Mouse (Mus musculus) T-helper 1 cell (primary cell): Measurements from ENCODE around the gene Trim8.

ENCODE experiments used
- in situ Hi-C: fragments of 300-600 bp; cut with MboI, MseI; formaldehyde crosslinking; loops from one replicate; pipeline ENCODE4 v1.15.1; 2025; ENCODE audit warnings: high pct_unique_total_duplicates

Trim8 gene

DNA sequence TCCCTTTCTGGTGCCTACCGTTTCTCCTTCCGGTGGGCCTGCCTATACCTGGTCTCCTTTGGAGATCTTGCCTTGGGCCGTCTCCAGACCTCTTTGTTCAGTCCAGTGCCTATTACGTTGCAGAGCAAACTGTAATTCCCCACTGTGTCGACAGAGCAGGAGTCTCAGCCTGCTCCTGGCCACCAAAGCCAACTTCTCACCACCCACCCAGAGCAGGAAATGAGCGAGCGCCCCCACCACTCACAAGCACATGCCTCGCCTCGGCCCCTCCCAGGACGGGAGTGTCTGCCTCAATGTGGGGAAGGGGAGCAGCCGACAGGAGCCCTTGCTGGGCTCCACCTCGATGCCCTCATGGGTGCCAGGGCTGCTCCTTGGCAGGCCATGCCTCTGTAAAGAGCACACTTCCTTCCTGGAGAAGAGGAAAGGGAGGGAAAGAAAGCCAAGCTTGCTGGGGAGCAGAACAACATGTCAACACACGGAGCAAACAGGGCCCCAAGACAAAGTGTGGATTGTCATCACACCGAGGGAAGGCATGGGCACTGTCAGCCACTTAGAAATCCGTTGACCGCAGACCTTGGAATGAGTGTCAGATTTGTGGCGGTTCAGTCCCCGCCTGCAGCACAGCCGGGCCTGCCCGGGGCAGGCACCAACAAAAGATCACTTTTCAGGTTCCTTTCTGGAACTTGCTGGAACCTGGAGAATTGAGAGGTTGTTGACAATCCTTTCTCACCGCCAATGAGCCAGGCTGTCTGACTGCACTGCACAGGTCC is 22.0 kb upstream of the Trim8 start:
- in situ Hi-C loops, result no loop called here

DNA sequence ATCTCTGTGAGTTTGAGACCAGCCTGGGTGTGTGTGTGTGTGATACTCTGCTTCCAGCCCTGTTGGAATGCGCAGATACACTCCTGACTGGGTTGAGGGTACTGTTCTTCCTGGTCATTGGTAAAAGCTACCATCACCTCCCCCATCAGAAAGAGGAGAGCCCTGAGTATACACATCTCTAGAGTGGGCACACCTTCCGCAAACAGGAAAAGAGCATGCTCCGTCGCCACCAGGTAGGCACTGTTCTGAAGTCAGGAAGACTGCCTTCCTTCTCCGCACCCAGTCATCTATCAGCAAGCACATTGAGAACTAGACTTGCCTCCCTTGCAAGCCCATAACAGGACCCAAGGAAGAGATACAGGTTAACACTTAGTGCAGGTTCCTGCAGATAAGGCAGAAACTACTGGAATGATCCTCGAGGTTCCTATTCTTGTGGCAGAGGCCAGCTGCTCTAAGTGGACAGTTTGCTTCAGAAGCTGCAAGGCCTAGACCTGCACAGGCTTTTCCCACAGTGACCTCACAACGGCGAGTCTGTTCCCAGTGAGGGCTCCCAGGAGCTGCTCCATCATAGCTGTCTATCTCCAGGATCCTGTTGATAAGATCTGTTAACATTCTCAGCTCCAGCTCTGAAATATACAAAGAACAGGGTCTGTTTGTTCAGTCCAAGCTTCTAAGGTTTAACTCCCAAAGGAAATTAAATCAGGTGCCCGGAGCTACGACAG is 20.7 kb upstream of the Trim8 start:
- in situ Hi-C loops, result no loop called here

DNA sequence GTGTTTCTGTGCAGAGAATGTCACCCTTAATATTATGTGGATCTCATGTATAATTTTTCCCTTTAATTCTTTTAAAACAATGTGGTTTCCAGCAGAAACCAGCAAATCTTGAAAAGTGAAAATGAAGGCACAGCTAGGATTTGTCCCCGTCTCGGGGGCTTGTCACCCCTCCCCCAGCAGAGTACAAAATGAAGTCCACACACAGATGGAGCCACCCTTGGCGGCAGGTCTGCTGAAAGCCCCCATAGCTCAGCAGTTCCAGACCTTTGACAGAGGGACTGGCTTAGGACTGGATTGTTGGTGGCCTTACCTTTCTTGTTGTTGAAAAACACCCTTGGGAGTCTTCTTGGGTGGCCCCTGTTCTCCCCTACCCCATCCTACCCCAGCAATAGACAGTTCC is 20.1 kb upstream of the Trim8 start:
- in situ Hi-C loops, result no loop called here

DNA sequence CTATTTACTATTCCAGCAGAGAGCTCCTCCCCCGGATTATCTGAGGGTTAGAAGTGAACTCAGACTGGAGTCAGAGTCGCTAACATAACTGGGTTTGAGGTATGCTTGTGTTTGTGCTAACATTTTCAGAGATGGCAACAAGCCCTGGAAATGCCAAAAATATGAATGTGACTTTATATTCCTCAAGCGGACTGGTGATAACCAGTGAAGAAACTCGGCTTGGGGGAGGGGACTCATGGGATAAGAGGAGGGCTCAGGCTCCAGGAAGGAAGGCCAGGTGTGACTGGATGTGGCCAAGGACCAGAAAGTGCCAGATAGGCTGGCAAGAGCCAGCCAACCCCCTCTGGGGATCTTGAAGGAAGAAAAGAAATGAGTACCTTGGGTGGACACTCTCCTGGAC is 19.7 kb upstream of the Trim8 start:
- in situ Hi-C loops, result no loop called here

DNA sequence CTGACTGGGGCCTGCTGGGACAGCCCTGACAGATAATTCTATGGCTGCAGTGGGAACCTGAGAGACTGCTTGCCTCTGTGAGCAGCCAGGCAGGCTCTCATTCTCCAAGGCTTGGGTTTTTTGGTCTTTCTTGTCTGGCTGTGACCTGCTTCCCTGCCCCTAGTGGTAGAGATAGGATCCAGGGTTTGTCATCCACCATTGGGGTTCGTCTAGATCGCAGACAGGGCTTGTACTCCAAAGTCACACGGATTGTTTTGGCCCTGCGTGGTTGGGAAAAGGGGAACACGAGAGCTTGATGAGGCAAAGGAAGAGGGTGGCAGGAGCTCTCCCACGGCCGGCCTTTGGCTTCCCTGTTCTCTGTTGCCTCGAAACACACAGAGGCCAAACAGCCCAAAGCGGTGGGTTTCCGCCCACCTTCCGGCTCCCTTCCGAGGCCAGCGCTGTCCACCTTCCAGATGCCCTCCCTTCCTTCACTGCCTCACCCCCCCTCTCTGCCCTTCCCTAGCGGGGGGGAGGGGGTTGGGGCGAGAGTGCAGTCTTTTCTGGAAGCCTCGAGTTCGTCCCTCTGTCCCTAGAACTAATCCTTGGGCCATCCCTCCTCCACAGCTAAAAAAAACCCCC is 18.5 kb upstream of the Trim8 start:
- in situ Hi-C loops, result no loop called here

DNA sequence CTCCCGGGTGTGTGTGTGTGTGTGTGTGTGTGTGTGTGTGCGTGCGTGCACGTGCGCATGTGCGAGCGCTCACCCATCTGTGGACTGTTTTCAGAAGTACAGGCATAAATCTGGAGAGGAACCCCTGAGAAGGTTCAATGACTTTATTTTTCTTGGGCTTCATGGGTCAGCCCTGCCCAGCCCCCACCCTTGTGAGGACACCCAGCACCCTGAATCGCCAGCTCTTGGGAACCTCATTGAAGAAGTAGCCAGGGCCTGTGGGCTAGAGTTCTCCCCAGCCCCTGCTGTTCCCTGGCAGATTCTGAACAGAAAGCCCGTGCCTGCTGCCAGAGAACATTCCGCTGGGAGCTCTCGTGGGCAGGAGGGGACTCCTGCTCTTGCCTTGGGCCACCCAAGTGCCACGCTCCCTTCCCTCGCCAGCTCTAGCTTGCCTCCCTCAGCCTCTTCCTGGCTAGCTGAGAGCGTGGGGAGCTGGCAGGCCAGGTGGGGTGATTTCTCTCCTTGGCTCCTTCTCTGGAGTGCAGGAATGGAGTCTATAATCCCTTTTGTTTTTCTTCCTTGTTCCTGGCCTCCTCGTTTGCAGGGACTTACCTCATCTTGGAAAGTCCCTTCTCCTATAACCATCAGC is 17.7 kb upstream of the Trim8 start:
- in situ Hi-C loops, result no loop called here

DNA sequence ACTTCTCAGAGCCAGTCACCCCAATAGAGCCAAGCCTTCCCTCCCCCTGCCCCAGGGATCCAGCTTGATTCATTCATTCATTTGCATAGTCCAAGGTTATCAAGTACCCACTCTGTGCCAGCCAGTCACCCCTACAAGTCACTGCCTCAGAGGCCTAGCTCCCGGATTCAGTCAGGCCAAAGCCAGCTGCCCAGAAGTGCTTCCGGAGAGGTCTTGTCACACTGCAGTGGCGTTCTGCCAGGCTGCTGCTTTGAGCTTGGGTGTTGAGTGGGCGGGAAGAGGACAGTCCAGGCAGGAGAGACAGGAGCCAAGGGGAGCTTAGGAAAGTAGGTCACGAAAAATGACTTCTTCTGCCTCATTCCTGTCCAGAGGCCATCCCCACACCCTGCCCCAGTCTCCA is 17.0 kb upstream of the Trim8 start:
- in situ Hi-C loops, result no loop called here

DNA sequence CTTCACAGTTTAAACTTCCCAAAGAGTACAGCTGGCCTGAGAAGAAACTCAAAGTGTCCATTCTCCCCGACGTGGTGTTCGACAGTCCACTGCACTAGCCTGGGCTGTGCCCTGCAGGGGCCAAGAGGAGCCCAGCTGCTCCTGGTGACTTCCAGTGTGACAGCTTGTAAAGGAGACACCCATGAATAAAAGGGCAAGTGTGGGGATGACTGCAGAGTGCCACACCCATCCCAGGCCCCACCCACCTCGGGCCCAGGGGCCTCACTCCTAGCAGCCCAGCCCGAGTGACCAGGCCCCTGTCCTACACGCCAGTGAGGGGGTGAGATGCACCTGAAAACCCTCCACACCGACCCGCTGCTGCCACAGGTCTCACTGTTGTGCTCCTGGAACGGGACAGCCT is 15.7 kb upstream of the Trim8 start:
- in situ Hi-C loops, result no loop called here

DNA sequence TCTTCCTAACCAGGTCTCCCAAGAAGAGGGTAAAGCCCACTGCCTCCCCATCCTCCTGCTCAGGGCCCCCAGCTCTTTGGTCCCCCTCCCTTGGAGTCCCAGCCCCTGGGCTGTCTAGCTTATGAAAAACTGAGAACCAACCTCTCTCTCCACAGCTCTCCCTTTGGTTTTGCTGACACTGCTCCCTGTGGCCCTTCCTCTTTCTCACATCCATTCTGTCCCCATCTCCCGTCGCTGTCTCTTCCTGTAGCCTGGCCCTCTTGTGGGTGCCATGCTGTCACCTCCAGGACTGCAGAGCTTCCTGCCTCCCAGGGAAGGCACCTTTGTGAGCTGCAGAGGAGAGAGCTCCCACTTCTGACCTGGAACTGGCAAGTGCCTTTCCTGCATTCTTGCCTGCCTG is 14.8 kb upstream of the Trim8 start:
- in situ Hi-C loops, result no loop called here

DNA sequence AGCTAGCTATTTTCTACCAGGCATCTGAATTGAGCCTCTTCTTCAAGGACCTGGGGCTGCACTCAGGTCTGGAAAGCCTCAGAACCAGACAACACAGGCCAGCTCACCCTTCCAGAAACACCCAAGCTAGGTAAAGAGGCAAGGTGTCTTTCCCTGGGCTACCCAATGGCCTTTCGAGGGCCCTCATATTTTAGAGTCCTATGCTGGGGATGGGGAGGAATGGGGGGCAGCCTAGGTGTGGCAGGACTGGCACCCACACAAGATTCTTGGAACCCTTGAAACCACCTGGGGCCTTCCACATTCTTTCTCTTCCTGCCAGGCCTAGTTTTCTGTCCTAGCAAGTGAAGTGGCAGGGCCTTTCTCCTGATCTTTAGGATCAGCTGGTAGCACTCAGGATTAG is 12.1 kb upstream of the Trim8 start:
- in situ Hi-C loops, result no loop called here

DNA sequence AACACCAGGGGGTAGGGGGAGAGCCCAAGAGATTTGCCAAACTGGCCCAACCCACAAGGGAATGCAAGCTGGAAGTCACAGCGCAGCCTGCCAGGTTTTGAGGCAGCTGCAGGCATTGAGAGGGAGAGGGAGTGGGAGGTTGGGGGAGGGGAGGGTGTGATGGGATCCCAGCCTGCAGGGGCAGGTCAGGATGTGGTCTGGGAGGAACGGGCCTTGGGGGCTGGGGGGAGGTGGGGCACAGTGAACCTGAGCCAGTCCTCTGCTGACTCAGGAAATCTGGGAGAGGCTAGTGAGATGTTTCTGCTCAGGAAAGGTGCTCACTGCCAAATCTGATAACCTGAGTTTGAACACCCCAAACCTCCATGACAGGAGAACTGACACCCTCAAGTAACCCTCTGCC is 10.9 kb upstream of the Trim8 start:
- in situ Hi-C loops, result loop anchor here (10.0 kb wide), 1 partner anchor 64 kb away; no protein-coding TSS in a partner anchor

DNA sequence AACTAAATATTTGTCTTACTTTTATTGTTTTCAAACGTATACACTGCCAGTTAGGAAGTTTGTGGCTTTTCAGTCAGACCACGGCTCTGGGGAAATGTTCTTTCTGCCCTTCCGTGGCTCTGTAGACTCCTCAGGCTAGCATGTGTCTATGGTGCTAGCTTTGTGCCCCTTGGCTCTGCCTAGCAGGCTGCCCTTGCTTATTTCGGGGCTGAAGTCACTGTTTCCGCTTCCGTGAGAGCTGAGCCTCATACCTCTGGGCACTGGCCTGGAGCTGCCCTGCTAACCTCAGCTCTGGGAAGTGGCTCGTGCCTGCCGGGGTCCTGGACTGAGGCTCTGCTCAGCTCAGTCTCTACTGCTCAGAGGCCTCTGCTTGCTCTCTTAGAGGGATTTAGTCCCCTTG is 6.4 kb upstream of the Trim8 start:
- in situ Hi-C loops, result loop anchor here (10.0 kb wide), 1 partner anchor 60 kb away; no protein-coding TSS in a partner anchor

DNA sequence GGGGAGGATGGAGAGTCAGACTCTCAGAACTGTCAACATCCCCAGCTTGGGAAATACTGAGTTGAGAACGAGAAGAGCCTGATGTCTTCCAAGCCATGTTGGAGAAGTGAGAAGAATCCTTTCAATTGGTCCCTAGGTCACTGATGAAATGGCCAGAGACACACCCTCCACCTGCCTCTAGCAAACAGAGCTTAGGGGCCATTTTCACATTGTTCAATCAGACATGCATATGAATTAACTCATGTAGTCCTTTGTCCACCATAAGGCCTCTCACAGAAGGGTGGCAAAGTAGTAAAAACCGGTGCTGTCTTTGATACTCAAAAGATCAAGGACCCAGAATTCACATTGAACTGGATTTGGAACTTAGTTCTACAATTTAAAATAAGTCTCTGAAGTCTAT is 4.3 kb upstream of the Trim8 start:
- in situ Hi-C loops, result loop anchor here (10.0 kb wide), 1 partner anchor 58 kb away; no protein-coding TSS in a partner anchor

DNA sequence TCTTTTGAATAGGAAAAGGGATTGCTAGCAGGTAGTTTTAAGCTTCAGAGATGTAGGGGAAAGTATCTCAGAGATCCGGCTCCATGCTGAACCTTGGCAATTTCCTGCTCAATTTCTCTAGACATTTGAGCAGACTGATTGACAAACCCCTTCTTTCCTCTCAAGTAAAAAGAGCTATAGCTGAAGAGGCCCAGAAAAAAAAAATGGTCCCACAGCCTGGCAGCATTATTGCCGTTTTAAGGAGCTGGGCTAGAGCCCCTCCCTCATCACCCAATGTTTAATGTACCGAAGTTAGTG is 2.0 kb upstream of the Trim8 start:
- in situ Hi-C loops, result loop anchor here (10.0 kb wide), 1 partner anchor 55 kb away; no protein-coding TSS in a partner anchor

DNA sequence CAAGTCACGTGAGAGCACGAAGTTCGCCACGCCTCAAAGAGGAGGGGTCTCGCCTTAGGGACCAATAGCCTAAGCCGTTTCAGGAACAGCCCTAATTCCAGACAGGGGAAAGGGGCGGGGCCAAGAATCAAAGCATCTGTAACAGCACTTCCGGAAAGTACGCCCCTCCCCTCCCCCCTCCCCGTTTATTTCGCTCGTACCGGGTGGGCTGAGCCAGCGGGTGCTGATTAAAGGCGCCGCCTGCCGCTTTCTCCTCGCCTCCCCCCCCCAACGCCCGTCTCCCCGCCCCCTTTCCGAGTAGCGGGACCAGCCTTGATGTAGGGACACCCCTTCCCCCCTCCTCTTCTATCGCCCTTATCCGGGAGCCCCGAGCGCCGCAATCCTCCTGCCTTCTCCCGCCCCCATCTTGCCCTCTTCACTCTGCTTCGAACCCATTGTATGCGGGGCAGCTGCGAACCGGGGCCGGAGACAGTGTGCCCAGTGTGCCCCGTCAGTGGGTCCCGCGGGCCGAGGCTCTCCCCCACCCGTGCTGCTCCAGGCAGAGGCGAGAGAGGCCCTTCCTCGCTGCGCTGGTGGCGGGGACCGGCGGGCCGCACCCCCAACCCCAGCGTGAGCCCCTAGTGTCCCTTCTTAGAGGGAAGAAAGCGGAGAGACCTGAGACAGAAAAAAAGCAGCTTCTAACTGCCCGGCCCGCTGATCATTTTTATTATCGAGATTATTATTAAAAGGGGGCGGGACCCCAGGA is 1.5 kb upstream of the Trim8 start:
- in situ Hi-C loops, result loop anchor here (5.0 to 10.0 kb wide), 2 partner anchors 33 to 55 kb away; no protein-coding TSS in a partner anchor

DNA sequence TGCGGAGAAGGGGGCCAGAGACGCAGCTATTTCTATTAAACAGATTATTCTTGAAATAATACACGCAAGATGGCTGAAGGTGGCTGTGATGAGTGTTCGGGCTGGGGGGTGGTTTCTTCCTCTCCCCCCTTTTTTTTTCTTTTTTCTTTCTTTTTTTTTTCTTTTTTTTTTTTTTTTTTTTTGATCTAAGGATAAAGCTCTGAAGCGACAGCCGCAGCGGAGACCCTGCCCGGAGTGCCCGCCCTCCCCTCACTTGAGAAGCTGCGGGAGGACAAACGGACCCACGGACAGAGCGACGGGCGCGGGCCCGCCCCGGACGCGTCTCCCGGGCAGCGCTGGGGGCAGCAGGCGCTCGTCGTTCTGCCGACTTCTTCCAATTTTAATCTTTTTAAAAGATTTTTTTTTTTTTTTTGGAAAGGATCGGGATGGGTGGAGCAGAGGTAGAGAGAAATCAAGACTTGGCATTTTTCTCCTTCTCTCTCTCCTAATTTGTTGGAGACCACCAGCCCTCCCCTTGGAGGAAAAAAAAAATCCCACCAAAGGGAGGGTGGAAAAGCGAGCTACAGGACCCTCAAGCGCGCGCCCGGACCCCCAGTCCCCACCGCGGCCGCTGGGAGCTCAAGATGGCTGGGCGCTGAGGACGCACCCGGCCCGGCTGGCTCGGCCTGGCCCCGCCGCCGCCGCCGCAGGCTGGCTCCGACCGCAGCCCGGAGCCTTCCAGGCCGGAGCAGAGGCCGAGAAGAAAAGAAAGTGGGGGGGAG is 741 bp upstream of the Trim8 start:
- in situ Hi-C loops, result loop anchor here (5.0 kb wide), 1 partner anchor 33 kb away; no protein-coding TSS in a partner anchor

DNA sequence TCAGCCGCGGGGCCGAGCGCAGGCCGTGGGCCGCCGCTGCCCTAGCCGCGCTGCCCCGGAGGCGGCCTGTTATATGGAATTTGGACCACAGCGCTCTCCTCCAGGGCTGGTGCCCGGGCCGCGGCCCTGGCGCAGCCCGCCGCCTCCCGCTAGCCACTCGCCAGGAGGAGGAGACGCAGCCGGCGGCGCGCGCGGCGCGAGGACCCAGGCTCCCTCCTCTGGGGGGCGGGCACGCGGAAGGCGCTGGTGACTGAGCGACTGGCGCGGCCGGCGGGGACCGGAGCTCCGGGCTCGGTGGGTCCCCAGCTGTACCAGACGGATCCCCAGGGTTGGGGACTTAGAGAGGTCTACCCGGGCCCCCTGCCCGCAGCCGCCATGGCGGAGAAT is 560 bp downstream of the Trim8 start:
- in situ Hi-C loops, result loop anchor here (5.0 kb wide), 1 partner anchor 35 kb away; no protein-coding TSS in a partner anchor

DNA sequence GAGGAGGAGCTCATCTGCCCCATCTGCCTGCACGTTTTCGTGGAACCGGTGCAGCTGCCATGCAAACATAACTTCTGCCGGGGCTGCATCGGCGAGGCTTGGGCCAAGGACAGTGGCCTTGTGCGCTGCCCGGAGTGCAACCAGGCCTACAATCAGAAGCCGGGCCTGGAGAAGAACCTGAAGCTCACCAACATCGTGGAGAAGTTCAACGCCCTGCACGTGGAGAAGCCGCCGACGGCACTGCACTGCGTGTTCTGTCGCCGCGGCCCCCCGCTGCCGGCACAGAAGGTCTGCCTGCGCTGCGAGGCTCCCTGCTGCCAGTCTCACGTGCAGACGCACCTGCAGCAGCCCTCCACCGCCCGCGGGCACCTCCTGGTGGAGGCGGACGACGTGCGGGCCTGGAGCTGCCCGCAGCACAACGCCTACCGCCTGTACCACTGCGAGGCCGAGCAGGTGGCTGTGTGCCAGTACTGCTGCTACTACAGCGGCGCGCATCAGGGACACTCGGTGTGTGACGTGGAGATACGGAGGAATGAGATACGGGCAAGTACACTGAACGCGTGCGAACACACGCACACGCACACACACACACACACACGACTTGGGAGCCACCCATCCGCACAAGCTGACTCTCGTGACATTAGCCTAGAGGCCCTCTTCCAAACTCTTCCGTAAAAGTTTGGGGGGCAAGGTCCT is 1.1 kb downstream of the Trim8 start:
- in situ Hi-C loops, result loop anchor here (5.0 kb wide), 1 partner anchor 35 kb away; no protein-coding TSS in a partner anchor

DNA sequence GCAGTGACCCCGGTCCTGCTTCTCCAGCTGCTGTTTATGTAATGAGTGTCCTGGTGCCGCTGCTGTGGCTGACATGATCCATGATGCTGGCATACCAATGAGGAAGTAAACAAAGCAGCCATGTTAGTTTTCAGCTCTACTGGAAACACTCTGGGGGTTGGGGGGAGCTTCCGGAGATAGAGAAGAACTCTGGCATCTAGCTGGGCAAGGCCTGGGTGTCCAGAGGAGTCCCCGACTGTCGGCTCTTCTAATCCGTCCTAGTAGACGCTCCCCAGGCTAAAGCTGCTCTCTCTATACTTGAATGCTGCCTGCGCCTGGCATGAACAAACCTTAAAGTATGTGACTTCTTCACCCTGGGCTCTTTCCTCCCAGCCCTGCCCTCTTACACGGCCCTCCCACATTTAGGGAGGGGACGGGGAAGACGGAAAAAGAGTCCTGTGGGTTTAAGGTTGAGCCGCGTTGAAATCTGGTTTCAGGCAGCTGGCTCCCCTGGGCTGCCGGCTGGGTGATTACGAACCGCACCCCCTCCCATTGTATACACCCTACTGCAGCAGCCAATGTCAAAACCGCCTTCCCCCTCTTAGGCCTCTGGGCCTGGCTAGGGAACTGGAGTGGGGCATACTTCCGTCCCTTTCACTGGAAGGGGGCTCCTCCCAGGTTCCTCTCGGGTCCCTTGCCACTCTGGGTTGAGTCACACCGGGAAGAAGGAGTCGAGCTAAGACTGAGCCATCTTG is 2.0 kb downstream of the Trim8 start:
- in situ Hi-C loops, result loop anchor here (5.0 kb wide), 1 partner anchor 36 kb away; no protein-coding TSS in a partner anchor
